Mouse (Mus musculus) kidney, embryonic 16.5 days (tissue): ENCODE results near the gene Atp5h. TPM values are rescaled to one million over a fixed set of nuclear protein-coding genes. Genes with fewer than 3 reads are reported as not detected.

ENCODE experiments used
- microRNA-seq: library from miRNA; unstranded; fragments of <30 nt; microRNA quantifications from one replicate; pipeline ENCODE4, GENCODE M21; 2016
- polyA plus RNA-seq: library from polyadenylated mRNA; unstranded; fragments of >200 nt; fragmentation: Nextera tagmentation; extraction: Ambion mirVana; gene quantifications from 2 replicates; pipeline ENCODE4 v1.2.1, GENCODE M21; 2015

Atp5h gene
- polyA plus RNA-seq, 1 experiment from 2014 or later = 981 TPM

Small RNA genes lying within 50 kb of the gene (microRNA-seq; reads per million reads assigned to microRNA genes)
- not detected for gene Mir3968

Other genes starting within 250 kb of the Atp5h start
- 11.7 and 13.8 TPM in 2 replicates for gene Tmem104, start 232.5 kb downstream of the Atp5h start, polyA plus RNA-seq
- gene Nat9, start 232.1 kb downstream of the Atp5h start, polyA plus RNA-seq = 28.0 and 29.7 TPM in 2 replicates
- not detected in 2 replicates for gene Grin2c, start 152.7 kb downstream of the Atp5h start, polyA plus RNA-seq
- gene Fdxr, start 142.9 kb downstream of the Atp5h start, polyA plus RNA-seq = 20.0 and 23.6 TPM in 2 replicates
- 0.40 and 0.42 TPM in 2 replicates for gene Fads6, start 122.3 kb downstream of the Atp5h start, polyA plus RNA-seq
- 0.64 TPM in 1 of 2 replicates, not detected in the other for gene Otop2, start 112.8 kb downstream of the Atp5h start, polyA plus RNA-seq
- gene Ush1g, start 97.9 kb downstream of the Atp5h start, polyA plus RNA-seq = 0.05 TPM in 1 of 2 replicates, not detected in the other
- not detected in 2 replicates for gene Otop3, start 85.2 kb downstream of the Atp5h start, polyA plus RNA-seq
- 7.9 and 8.6 TPM in 2 replicates for gene Hid1, start 52.2 kb downstream of the Atp5h start, polyA plus RNA-seq
- 7.9 and 10.2 TPM in 2 replicates for gene Cdr2l, start 38.0 kb downstream of the Atp5h start, polyA plus RNA-seq
- 195 and 203 TPM in 2 replicates for gene Mrpl58, start 16.2 kb downstream of the Atp5h start, polyA plus RNA-seq
- gene Kctd2, start 166 bp upstream of the Atp5h start, polyA plus RNA-seq = 4.7 and 4.8 TPM in 2 replicates
- gene Trim80, start 20.6 kb upstream of the Atp5h start, polyA plus RNA-seq = 0.12 and 0.35 TPM in 2 replicates
- 28.4 and 31.5 TPM in 2 replicates for gene Slc16a5, start 42.5 kb upstream of the Atp5h start, polyA plus RNA-seq
- 9.0 and 10.5 TPM in 2 replicates for gene Armc7, start 55.7 kb upstream of the Atp5h start, polyA plus RNA-seq
- 77.6 and 82.1 TPM in 2 replicates for gene Nt5c, start 71.9 kb upstream of the Atp5h start, polyA plus RNA-seq
- gene Jpt1, start 94.4 kb upstream of the Atp5h start, polyA plus RNA-seq = 457 and 461 TPM in 2 replicates
- 939 and 944 TPM in 2 replicates for gene Sumo2, start 116.3 kb upstream of the Atp5h start, polyA plus RNA-seq
- gene Nup85, start 144.5 kb upstream of the Atp5h start, polyA plus RNA-seq = 180 and 184 TPM in 2 replicates
- gene Mrps7, start 184.0 kb upstream of the Atp5h start, polyA plus RNA-seq = 101 and 103 TPM in 2 replicates
- 24.5 and 26.8 TPM in 2 replicates for gene Gga3, start 184.1 kb upstream of the Atp5h start, polyA plus RNA-seq
- gene Mif4gd, start 193.0 kb upstream of the Atp5h start, polyA plus RNA-seq = 42.8 and 47.1 TPM in 2 replicates
- gene Slc25a19, start 208.3 kb upstream of the Atp5h start, polyA plus RNA-seq = 51.0 and 56.1 TPM in 2 replicates